Mouse (Mus musculus) hindbrain, embryonic 11.5 days (tissue): ENCODE data around the gene Gpx4. TPM values are rescaled to one million over a fixed set of nuclear protein-coding genes. Genes with fewer than 3 reads are reported as not detected.

Source experiments
- ATAC-seq: fragments of 200-750 bp; cut with Nextera tagmentation; 2 replicates; pipeline ENCODE4 v1.8.0; 2017; ENCODE audit warnings: mild to moderate bottlenecking, moderate TSS enrichment, moderate library complexity; ENCODE audit not compliant: low FRiP score
- DNase-seq: peaks from one replicate; pipeline ENCODE4 v3.0.0-alpha.2; 2015; ENCODE audit warnings: low spot score
- H3K27ac ChIP-seq: fragments of 300-500 bp; sonication (generic); 2 replicates; pipeline ENCODE4 v1.5.1; 2014; ENCODE audit warnings: mild to moderate bottlenecking, low read depth, low read length
- H3K27me3 ChIP-seq: fragments of 300-500 bp; sonication (generic); 2 replicates; pipeline ENCODE4 v1.6.1; 2014; ENCODE audit warnings: mild to moderate bottlenecking, low read length, moderate library complexity, mixed read lengths; ENCODE audit not compliant: control insufficient read depth, insufficient read depth
- H3K36me3 ChIP-seq: fragments of 300-500 bp; sonication (generic); 2 replicates; pipeline ENCODE4 v1.6.1; 2014; ENCODE audit warnings: mild to moderate bottlenecking, low read length, moderate library complexity, mixed read lengths; ENCODE audit not compliant: control insufficient read depth, insufficient read depth
- H3K4me1 ChIP-seq: fragments of 300-500 bp; sonication (generic); replicated peaks from 2 replicates; pipeline ENCODE4 v1.6.1; 2014; ENCODE audit warnings: low read length, mixed read lengths; ENCODE audit not compliant: control insufficient read depth, insufficient read depth
- H3K4me2 ChIP-seq: fragments of 300-500 bp; sonication (generic); replicated peaks from 2 replicates; pipeline ENCODE4 v1.6.1; 2014; ENCODE audit warnings: mild to moderate bottlenecking, low read depth, low read length
- H3K4me3 ChIP-seq: fragments of 300-500 bp; sonication (generic); 2 replicates; pipeline ENCODE4 v1.5.1; 2014; ENCODE audit warnings: low read depth, low read length
- H3K9ac ChIP-seq: fragments of 300-500 bp; sonication (generic); 2 replicates; pipeline ENCODE4 v1.6.1; 2014; ENCODE audit warnings: low read depth, low read length
- H3K9me3 ChIP-seq: fragments of 300-500 bp; sonication (generic); 2 replicates; pipeline ENCODE4 v1.6.1; 2016; ENCODE audit warnings: low read length; ENCODE audit not compliant: control insufficient read depth
- WGBS: fragments of 180-500 bp; shearing (Covaris S2); extraction: QIAGEN DNeasy Blood & Tissue Kit; methylation state at CpG from one replicate; pipeline ENCODE4 v1.1.7; 2014; 5-methylcytosine and 5-hydroxymethylcytosine counted together
- polyA plus RNA-seq: library from polyadenylated mRNA; unstranded; fragments of >200 nt; fragmentation: Nextera tagmentation; extraction: Ambion mirVana; gene quantifications from 2 replicates; pipeline ENCODE4 v1.2.1, GENCODE M21; 2014

Gpx4 gene
- polyA plus RNA-seq, 1 experiment from 2014 or later = 543 TPM

GRCm38 (mm10) chr10:80080396-80081070 lies 33.6 kb downstream of the Gpx4 start:
- no peak for ATAC-seq
- H3K4me1 ChIP-seq = no peaks in the 10 kb centered on the region
- no peaks in the 10 kb centered on the region; the same call in 1 of the 2 replicates for H3K36me3 ChIP-seq
- H3K9me3 ChIP-seq = no peaks in the 10 kb centered on the region
- WGBS = 88% methylated on average over 16 of the region's 16 CpGs
- H3K27me3 ChIP-seq = no peaks in the 10 kb centered on the region
- DNase-seq = no peak
- H3K4me2 ChIP-seq = no peak overlapping the region
- H3K4me3 ChIP-seq = no peak overlapping the region
- no peak overlapping the region for H3K27ac ChIP-seq
- H3K9ac ChIP-seq = no peak overlapping the region

- ATAC-seq (no peak), DNase-seq (no peak)
- Histone ChIP-seq H3K9ac (no peak overlapping the region), H3K4me2 (no peak overlapping the region), H3K4me1 (no peaks in the 10 kb centered on the region), H3K4me3 (no peak overlapping the region), H3K27me3 (no peaks in the 10 kb centered on the region), H3K27ac (no peak overlapping the region), H3K36me3 (no peaks in the 10 kb centered on the region; the same call in 1 of the 2 replicates), H3K9me3 (no peaks in the 10 kb centered on the region)
- WGBS = 87% methylated on average over 3 of the region's 3 CpGs
Observed at GRCm38 (mm10) chr10:80081075-80081474, 34.1 kb downstream of the Gpx4 start.

- H3K27ac ChIP-seq = no peak overlapping the region
- no peak for ATAC-seq
- no peak overlapping the region for H3K4me2 ChIP-seq
- WGBS = 92% methylated on average over 9 of the region's 9 CpGs
- H3K36me3 ChIP-seq = no peaks in the 10 kb centered on the region; the same call in 1 of the 2 replicates
- no peaks in the 10 kb centered on the region for H3K27me3 ChIP-seq
- H3K4me1 ChIP-seq = no peaks in the 10 kb centered on the region
- no peak for DNase-seq
- H3K9me3 ChIP-seq = no peaks in the 10 kb centered on the region
- H3K4me3 ChIP-seq = no peak overlapping the region
- no peak overlapping the region for H3K9ac ChIP-seq
Observed at GRCm38 (mm10) chr10:80084817-80085487, 38.0 kb downstream of the Gpx4 start.

- DNase-seq = no peak
Observed at GRCm38 (mm10) chr10:80086847-80087246, 39.9 kb downstream of the Gpx4 start.

GRCm38 (mm10) chr10:80087483-80087882 lies 40.5 kb downstream of the Gpx4 start:
- no peaks in the 10 kb centered on the region for H3K27me3 ChIP-seq
- DNase-seq = no peak
- no peaks in the 10 kb centered on the region; the same call in 1 of the 2 replicates for H3K36me3 ChIP-seq
- H3K4me1 ChIP-seq = no peaks in the 10 kb centered on the region
- WGBS = 92% methylated on average over 8 of the region's 8 CpGs
- no peak overlapping the region for H3K4me2 ChIP-seq
- ATAC-seq = no peak
- H3K27ac ChIP-seq = no peak overlapping the region
- H3K9me3 ChIP-seq = no peaks in the 10 kb centered on the region
- no peak overlapping the region for H3K9ac ChIP-seq
- no peak overlapping the region for H3K4me3 ChIP-seq

More at GRCm38 (mm10) chr10:80086847-80087246, 39.9 kb downstream of the Gpx4 start:
- H3K4me3 ChIP-seq = no peak overlapping the region
- H3K9ac ChIP-seq = no peak overlapping the region
- no peaks in the 10 kb centered on the region for H3K27me3 ChIP-seq
- no peaks in the 10 kb centered on the region; the same call in 1 of the 2 replicates for H3K36me3 ChIP-seq
- no peak overlapping the region for H3K27ac ChIP-seq
- ATAC-seq = no peak
- WGBS = 87% methylated on average over 3 of the region's 3 CpGs
- H3K4me2 ChIP-seq = no peak overlapping the region
- H3K9me3 ChIP-seq = no peaks in the 10 kb centered on the region
- H3K4me1 ChIP-seq = no peaks in the 10 kb centered on the region

GRCm38 (mm10) chr10:80089146-80089545 lies 42.2 kb downstream of the Gpx4 start:
- H3K9me3 ChIP-seq = no peaks in the 10 kb centered on the region
- ATAC-seq (no peak; the same call in 1 of the 2 replicates), DNase-seq (no peak)
- H3K27me3 ChIP-seq = no peaks in the 10 kb centered on the region
- H3K4me2 ChIP-seq = no peak overlapping the region
- H3K4me1 ChIP-seq = no peaks in the 10 kb centered on the region
- H3K9ac ChIP-seq = no peak overlapping the region
- no peaks in the 10 kb centered on the region for H3K36me3 ChIP-seq
- H3K4me3 ChIP-seq = no peak overlapping the region
- 49% methylated on average over 4 of the region's 4 CpGs for whole genome bisulfite sequencing
- H3K27ac ChIP-seq = no peak overlapping the region

- 92% methylated on average over 6 of the region's 6 CpGs for whole genome bisulfite sequencing
- no peak for DNase-seq
- Histone ChIP-seq H3K9ac (no peak overlapping the region), H3K27me3 (no peaks in the 10 kb centered on the region), H3K4me1 (no peaks in the 10 kb centered on the region), H3K4me3 (no peak overlapping the region), H3K36me3 (no peaks in the 10 kb centered on the region), H3K9me3 (no peaks in the 10 kb centered on the region), H3K27ac (no peak overlapping the region), H3K4me2 (no peak overlapping the region)
- no peak for ATAC-seq
Observed at GRCm38 (mm10) chr10:80091527-80091926, 44.6 kb downstream of the Gpx4 start.

- ATAC-seq (no peak), DNase-seq (no peak)
- Histone ChIP-seq H3K9me3 (no peaks in the 10 kb centered on the region), H3K27ac (no peak overlapping the region), H3K4me3 (no peak overlapping the region), H3K36me3 (no peaks in the 10 kb centered on the region), H3K9ac (no peak overlapping the region), H3K4me1 (no peaks in the 10 kb centered on the region), H3K27me3 (no peaks in the 10 kb centered on the region), H3K4me2 (no peak overlapping the region)
- WGBS = 85% methylated on average over 5 of the region's 5 CpGs
Observed at GRCm38 (mm10) chr10:80092690-80093089, 45.7 kb downstream of the Gpx4 start.

- Histone ChIP-seq H3K9me3 (no peaks in the 10 kb centered on the region), H3K4me3 (no peak overlapping the region), H3K27ac (no peak overlapping the region), H3K4me2 (no peak overlapping the region), H3K27me3 (no peaks in the 10 kb centered on the region), H3K36me3 (no peaks in the 10 kb centered on the region), H3K9ac (no peak overlapping the region), H3K4me1 (no peaks in the 10 kb centered on the region)
- DNase-seq (no peak), ATAC-seq (no peak)
- WGBS = 96% methylated on average over 6 of the region's 6 CpGs
Observed at GRCm38 (mm10) chr10:80094085-80094484, 47.1 kb downstream of the Gpx4 start.
